Mouse (Mus musculus) midbrain, embryonic 13.5 days (tissue): ENCODE data around the gene Prkab1. TPM values are rescaled to one million over a fixed set of nuclear protein-coding genes. Genes with fewer than 3 reads are reported as not detected.

Source experiments
- ATAC-seq: fragments of 200-750 bp; cut with Nextera tagmentation; 2 replicates; pipeline ENCODE4 v1.8.0; 2017; ENCODE audit warnings: mild to moderate bottlenecking, moderate TSS enrichment, moderate library complexity
- H3K27ac ChIP-seq: fragments of 300-500 bp; sonication (generic); 2 replicates; pipeline ENCODE4 v1.5.1; 2015; ENCODE audit warnings: inconsistent platforms, mild to moderate bottlenecking, moderate library complexity
- H3K27me3 ChIP-seq: fragments of 300-500 bp; sonication (generic); 2 replicates; pipeline ENCODE4 v1.6.1; 2015; ENCODE audit warnings: mild to moderate bottlenecking, inconsistent platforms
- H3K36me3 ChIP-seq: fragments of 300-500 bp; sonication (generic); 2 replicates; pipeline ENCODE4 v1.6.1; 2015; ENCODE audit warnings: mild to moderate bottlenecking, inconsistent platforms
- H3K4me1 ChIP-seq: fragments of 300-500 bp; sonication (generic); replicated peaks from 2 replicates; pipeline ENCODE4 v1.6.1; 2015; ENCODE audit warnings: inconsistent platforms
- H3K4me2 ChIP-seq: fragments of 300-500 bp; sonication (generic); replicated peaks from 2 replicates; pipeline ENCODE4 v1.6.1; 2015; ENCODE audit warnings: moderate library complexity, mild to moderate bottlenecking, inconsistent platforms
- H3K4me3 ChIP-seq: fragments of 300-500 bp; sonication (generic); replicated peaks from 2 replicates; pipeline ENCODE4 v1.5.1; 2015; ENCODE audit warnings: mild to moderate bottlenecking, inconsistent platforms
- H3K9ac ChIP-seq: fragments of 300-500 bp; sonication (generic); replicated peaks from 2 replicates; pipeline ENCODE4 v1.6.1; 2015; ENCODE audit warnings: mild to moderate bottlenecking, inconsistent platforms
- H3K9me3 ChIP-seq: fragments of 300-500 bp; sonication (generic); 2 replicates; pipeline ENCODE4 v1.6.1; 2016; ENCODE audit warnings: mild to moderate bottlenecking, inconsistent platforms
- WGBS: fragments of 180-500 bp; shearing (Covaris S2); methylation state at CpG from one replicate; pipeline ENCODE4 v1.1.7; 2015; 5-methylcytosine and 5-hydroxymethylcytosine counted together
- polyA plus RNA-seq: library from polyadenylated mRNA; unstranded; fragments of >200 nt; fragmentation: Nextera tagmentation; extraction: Ambion mirVana; gene quantifications from 2 replicates; pipeline ENCODE4 v1.2.1, GENCODE M21; 2015

The Prkab1 gene
- polyA plus RNA-seq, 1 experiment from 2014 or later, result 55.5 TPM

DNA sequence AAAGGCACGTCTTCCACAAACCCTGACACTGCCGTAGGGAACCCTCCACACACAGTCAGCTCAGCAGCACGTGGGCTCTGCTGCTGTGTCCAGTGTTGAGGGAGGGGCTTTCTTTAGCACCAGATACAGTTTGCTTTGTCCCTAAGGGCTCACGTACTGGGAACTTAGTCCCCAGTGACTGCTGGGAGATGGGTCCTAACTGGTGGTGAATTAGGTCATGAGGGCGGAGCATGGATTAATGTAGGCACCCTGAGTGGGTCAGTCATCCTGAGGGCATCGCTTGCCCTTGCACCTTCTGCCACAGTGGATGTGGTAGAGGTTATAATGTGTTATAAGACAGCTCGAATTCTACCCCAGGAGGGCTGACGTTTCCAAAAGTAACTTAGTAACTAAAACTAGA lies 6.9 kb downstream of the Prkab1 start:
- ATAC-seq, result no peak
- no peaks in the 10 kb centered on the region for H3K27me3 ChIP-seq
- 97% methylated on average over 8 of the region's 8 CpGs for WGBS

GRCm38 (mm10) chr5:116016542-116016941 lies 7.8 kb downstream of the Prkab1 start:
- no peaks in the 10 kb centered on the region for H3K9me3 ChIP-seq
- H3K4me2 ChIP-seq, result no peak overlapping the region
- H3K27me3 ChIP-seq, result no peaks in the 10 kb centered on the region
- peaks cover 91% of the 10 kb centered on the region for H3K36me3 ChIP-seq
- H3K9ac ChIP-seq, result no peak overlapping the region
- 94% methylated on average over 5 of the region's 5 CpGs for WGBS
- H3K27ac ChIP-seq, result no peak overlapping the region
- ATAC-seq, result no peak
- no peak overlapping the region for H3K4me3 ChIP-seq
- H3K4me1 ChIP-seq, result no peaks in the 10 kb centered on the region

More for the DNA sequence above, 6.9 kb downstream of the Prkab1 start:
- H3K9ac ChIP-seq, result no peak overlapping the region
- H3K4me2 ChIP-seq, result no peak overlapping the region
- peaks cover 4% of the 10 kb centered on the region for H3K4me1 ChIP-seq
- no peak overlapping the region for H3K27ac ChIP-seq
- peaks cover 99% of the 10 kb centered on the region for H3K36me3 ChIP-seq
- H3K4me3 ChIP-seq, result no peak overlapping the region
- H3K9me3 ChIP-seq, result no peaks in the 10 kb centered on the region

DNA sequence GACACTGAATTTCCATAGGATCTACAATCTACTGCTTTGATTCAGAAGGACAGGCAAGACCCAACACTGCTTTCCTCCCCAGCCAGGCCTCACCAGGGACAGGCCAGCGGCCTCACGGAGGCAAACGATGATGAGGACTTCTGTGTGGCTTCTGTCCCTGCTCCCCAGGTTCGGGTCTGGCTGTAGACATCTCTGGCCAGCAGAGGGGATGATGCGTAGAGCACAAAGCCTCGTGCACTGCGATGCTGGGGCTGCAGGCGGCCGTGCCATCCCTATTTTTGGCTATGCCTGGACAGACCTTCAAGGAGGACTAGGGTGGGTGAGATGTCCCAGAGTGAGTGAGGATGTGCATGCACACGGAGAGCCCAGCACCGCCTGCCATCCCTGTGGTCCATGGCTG lies 10.1 kb downstream of the Prkab1 start:
- no peaks in the 10 kb centered on the region for H3K4me1 ChIP-seq
- no peak overlapping the region for H3K9ac ChIP-seq
- no peak overlapping the region for H3K4me3 ChIP-seq
- H3K4me2 ChIP-seq, result no peak overlapping the region
- H3K9me3 ChIP-seq, result no peaks in the 10 kb centered on the region
- ATAC-seq, result no peak
- H3K27me3 ChIP-seq, result no peaks in the 10 kb centered on the region
- H3K36me3 ChIP-seq, result peaks cover 68% of the 10 kb centered on the region
- WGBS, result 93% methylated on average over 11 of the region's 11 CpGs
- H3K27ac ChIP-seq, result no peak overlapping the region

DNA sequence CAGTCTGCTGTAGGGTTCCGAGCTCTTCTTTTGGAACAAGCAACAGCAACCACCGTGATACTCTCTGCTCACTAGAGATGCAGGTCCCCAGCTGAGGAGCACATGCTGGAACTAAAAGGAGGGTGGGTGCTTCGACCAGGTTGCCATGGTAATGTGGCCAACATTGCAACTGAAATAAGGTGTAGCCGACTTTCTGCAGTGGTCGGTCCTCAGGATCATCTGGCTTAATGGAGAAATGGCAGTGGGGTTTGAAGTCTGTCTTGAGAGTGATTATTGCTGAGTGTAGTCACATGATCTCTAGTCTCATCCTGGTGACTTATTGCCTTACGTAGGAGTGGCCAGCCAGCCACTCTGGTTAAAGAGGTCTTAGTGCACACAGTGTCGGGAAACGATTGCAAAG lies 10.5 kb downstream of the Prkab1 start:
- 83% methylated on average over 8 of the region's 8 CpGs for WGBS
- Histone ChIP-seq H3K36me3 (peaks cover 64% of the 10 kb centered on the region), H3K4me1 (no peaks in the 10 kb centered on the region), H3K4me3 (no peak overlapping the region), H3K9ac (no peak overlapping the region), H3K4me2 (no peak overlapping the region), H3K27ac (no peak overlapping the region), H3K9me3 (no peaks in the 10 kb centered on the region), H3K27me3 (no peaks in the 10 kb centered on the region)
- ATAC-seq, result no peak

GRCm38 (mm10) chr5:116012503-116012902 lies 11.8 kb downstream of the Prkab1 start:
- no peaks in the 10 kb centered on the region for H3K9me3 ChIP-seq
- no peaks in the 10 kb centered on the region for H3K4me1 ChIP-seq
- ATAC-seq, result no peak
- 93% methylated on average over 7 of the region's 7 CpGs for WGBS
- H3K4me2 ChIP-seq, result no peak overlapping the region
- H3K36me3 ChIP-seq, result peaks cover 51% of the 10 kb centered on the region
- H3K9ac ChIP-seq, result no peak overlapping the region
- no peak overlapping the region for H3K27ac ChIP-seq
- H3K4me3 ChIP-seq, result no peak overlapping the region
- H3K27me3 ChIP-seq, result no peaks in the 10 kb centered on the region

GRCm38 (mm10) chr5:116011700-116012099 lies 12.6 kb downstream of the Prkab1 start:
- H3K36me3 ChIP-seq, result peaks cover 43% of the 10 kb centered on the region
- H3K27me3 ChIP-seq, result no peaks in the 10 kb centered on the region
- no peak for ATAC-seq
- no peak overlapping the region for H3K4me2 ChIP-seq
- H3K9ac ChIP-seq, result no peak overlapping the region
- no peaks in the 10 kb centered on the region for H3K9me3 ChIP-seq
- H3K4me3 ChIP-seq, result no peak overlapping the region
- WGBS, result 93% methylated on average over 7 of the region's 7 CpGs
- H3K4me1 ChIP-seq, result no peaks in the 10 kb centered on the region
- no peak overlapping the region for H3K27ac ChIP-seq

DNA sequence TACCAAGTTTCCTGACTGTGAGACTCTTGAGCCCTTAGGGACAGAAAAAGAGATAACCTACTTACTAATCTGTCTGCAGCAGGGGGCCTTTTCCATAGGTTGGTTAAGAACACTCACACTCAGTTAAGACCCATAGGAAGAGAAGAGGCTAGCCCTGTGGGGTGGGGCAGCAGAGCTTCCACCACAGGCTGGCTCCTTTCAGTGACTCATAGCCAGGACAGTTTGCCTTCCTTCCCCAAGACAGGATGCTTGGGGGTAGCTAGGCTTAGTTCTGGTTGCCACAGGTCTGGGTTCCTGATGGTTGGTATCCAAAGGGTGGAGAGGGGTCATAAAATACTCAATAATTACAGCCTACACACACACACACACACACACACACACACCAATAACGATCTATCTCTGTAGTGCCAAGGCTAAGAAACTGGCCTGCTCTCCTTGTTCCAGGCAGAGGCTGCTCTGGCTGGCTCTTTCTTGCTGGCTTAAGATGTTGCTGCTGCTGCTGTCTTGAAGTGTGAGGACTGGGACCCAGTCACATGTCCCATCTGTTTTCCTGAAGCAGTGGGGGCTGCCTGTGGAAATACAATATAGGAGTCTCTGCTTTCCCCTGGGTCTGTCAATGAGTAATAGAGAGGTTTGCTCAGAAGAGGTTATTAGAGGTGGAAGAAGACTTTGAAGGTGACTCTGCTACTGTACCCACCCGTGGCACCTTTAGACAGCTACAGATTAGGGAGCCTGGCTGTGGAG lies 14.3 kb downstream of the Prkab1 start:
- H3K9me3 ChIP-seq, result no peaks in the 10 kb centered on the region
- no peak overlapping the region for H3K9ac ChIP-seq
- H3K27me3 ChIP-seq, result no peaks in the 10 kb centered on the region
- no peak for ATAC-seq
- H3K4me1 ChIP-seq, result no peaks in the 10 kb centered on the region
- 85% methylated on average over 2 of the region's 2 CpGs for WGBS
- no peak overlapping the region for H3K4me3 ChIP-seq
- no peak overlapping the region for H3K27ac ChIP-seq
- no peak overlapping the region for H3K4me2 ChIP-seq
- peaks cover 26% of the 10 kb centered on the region for H3K36me3 ChIP-seq

- H3K4me1 ChIP-seq, result no peaks in the 10 kb centered on the region
- H3K9ac ChIP-seq, result no peak overlapping the region
- WGBS, result 74% methylated on average over 15 of the region's 15 CpGs
- H3K4me3 ChIP-seq, result no peak overlapping the region
- H3K9me3 ChIP-seq, result no peaks in the 10 kb centered on the region
- no peak for ATAC-seq
- H3K27me3 ChIP-seq, result no peaks in the 10 kb centered on the region
- H3K4me2 ChIP-seq, result no peak overlapping the region
- peaks cover 18% of the 10 kb centered on the region for H3K36me3 ChIP-seq
- H3K27ac ChIP-seq, result no peak overlapping the region
Observed at GRCm38 (mm10) chr5:116009091-116009851, 15.0 kb downstream of the Prkab1 start.

DNA sequence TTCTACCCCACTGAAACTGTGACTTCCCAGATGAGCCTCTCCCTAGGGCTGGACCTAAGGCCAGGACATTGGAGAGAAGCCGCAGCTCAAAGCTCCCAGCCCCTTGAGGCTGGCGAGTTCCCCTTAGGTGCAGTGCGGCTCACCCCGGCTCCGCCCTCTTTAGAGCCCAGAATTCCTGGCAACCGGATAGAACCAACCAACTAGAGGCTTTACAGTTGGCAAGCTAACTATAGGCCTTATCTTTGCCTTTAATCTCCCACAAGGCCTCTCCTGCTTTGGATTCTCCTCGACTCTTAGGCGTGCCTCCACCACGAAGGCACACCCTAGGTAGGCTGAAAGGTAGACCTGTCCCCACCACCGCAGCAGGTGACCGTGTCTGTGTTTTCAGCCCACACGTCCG lies 16.6 kb downstream of the Prkab1 start:
- Histone ChIP-seq H3K27ac (no peak overlapping the region), H3K9me3 (no peaks in the 10 kb centered on the region), H3K27me3 (no peaks in the 10 kb centered on the region), H3K4me1 (no peaks in the 10 kb centered on the region), H3K9ac (no peak overlapping the region), H3K36me3 (peaks cover 4% of the 10 kb centered on the region; the same call in 1 of the 2 replicates), H3K4me3 (no peak overlapping the region), H3K4me2 (no peak overlapping the region)
- WGBS, result 90% methylated on average over 13 of the region's 13 CpGs
- no peak for ATAC-seq

GRCm38 (mm10) chr5:116006324-116007099 lies 17.8 kb downstream of the Prkab1 start:
- no peaks in the 10 kb centered on the region for H3K36me3 ChIP-seq
- WGBS, result 63% methylated on average over 22 of the region's 22 CpGs
- no peak for ATAC-seq

DNA sequence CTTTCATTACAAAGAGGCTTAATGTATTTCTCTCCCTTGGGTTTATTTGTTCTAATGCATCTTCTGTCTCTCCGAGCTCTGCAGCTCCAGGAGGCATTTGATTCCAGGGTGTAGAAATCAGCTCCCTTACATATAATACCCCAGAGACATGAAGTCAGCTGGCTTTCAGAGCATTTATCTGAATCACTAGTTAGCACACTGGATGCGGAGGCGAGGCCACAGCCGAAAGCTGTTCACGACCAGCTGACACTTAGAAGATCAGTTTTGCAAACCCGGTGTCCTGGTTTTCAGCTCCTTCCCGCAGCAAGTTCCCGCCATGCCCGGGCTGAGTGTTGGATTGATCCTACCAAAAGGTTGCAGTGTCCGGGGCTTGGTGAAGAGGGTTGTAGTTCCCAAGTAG lies 20.0 kb downstream of the Prkab1 start:
- H3K9ac ChIP-seq, result no peak overlapping the region
- 88% methylated on average over 10 of the region's 10 CpGs for WGBS
- H3K36me3 ChIP-seq, result 0 out of 2 replicates have a peak, but pooled peaks cover 9% of the 10 kb centered on the region
- H3K27ac ChIP-seq, result no peak overlapping the region
- no peak for ATAC-seq
- no peaks in the 10 kb centered on the region for H3K27me3 ChIP-seq
- no peak overlapping the region for H3K4me3 ChIP-seq
- no peaks in the 10 kb centered on the region for H3K9me3 ChIP-seq
- no peaks in the 10 kb centered on the region for H3K4me1 ChIP-seq
- no peak overlapping the region for H3K4me2 ChIP-seq

More at GRCm38 (mm10) chr5:116006324-116007099, 17.8 kb downstream of the Prkab1 start:
- Histone ChIP-seq H3K9ac (no peak overlapping the region), H3K9me3 (no peaks in the 10 kb centered on the region), H3K4me3 (no peak overlapping the region), H3K4me2 (no peak overlapping the region), H3K4me1 (no peaks in the 10 kb centered on the region), H3K27me3 (no peaks in the 10 kb centered on the region), H3K27ac (no peak overlapping the region)

- no peak overlapping the region for H3K4me2 ChIP-seq
Observed at GRCm38 (mm10) chr5:116003825-116004224, 20.5 kb downstream of the Prkab1 start.

More at GRCm38 (mm10) chr5:116003825-116004224, 20.5 kb downstream of the Prkab1 start:
- no peak overlapping the region for H3K9ac ChIP-seq
- H3K9me3 ChIP-seq, result no peaks in the 10 kb centered on the region
- no peak overlapping the region for H3K27ac ChIP-seq
- H3K27me3 ChIP-seq, result no peaks in the 10 kb centered on the region
- 37% methylated on average over 13 of the region's 13 CpGs for WGBS
- no peak for ATAC-seq
- H3K36me3 ChIP-seq, result 0 out of 2 replicates have a peak, but pooled peaks cover 9% of the 10 kb centered on the region
- H3K4me1 ChIP-seq, result no peaks in the 10 kb centered on the region
- H3K4me3 ChIP-seq, result no peak overlapping the region
